Mouse (Mus musculus) ES-E14 (cell line): Measurements from ENCODE around the gene Tprkb.

Experiments
- ZC3H11A ChIP-seq: IDR thresholded peaks from 2 replicates; pipeline ENCODE4 v1.6.1; 2012; ENCODE audit warnings: low read depth, mild to moderate bottlenecking, inconsistent platforms, low read length, borderline replicate concordance
- ZNF384 ChIP-seq: IDR thresholded peaks from 2 replicates; pipeline ENCODE4 v1.6.1; 2012; ENCODE audit warnings: low read depth, low read length, inconsistent platforms

DNA sequence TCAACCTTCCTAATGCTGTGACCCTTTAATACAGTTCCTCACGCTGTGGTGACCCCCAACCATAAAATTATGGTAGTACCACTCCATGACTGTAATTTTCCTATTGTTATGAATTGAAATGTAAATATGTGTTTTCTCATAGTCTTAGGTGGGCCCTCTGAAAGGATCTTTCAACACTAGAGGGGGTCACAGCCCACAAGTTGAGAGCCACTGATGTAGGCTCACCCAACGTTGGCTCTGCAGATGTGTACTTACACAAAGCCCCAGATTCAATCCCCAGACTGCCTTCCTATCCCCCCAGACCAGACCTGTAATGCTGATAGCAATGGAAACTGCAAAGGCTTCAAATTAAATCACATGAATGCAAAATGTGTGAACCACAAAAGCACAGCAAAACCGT, 24.0 kb downstream of the Tprkb start:
- TF ChIP-seq ZC3H11A, result no peak
- TF ChIP-seq ZNF384, result no peak
